Mouse (Mus musculus) frontal cortex, postnatal 25 days (tissue): ENCODE data around the gene Ndfip2.

Experiments
- DNase-seq, 2 experiments: peaks; one replicate each; pipeline ENCODE4 v3.0.0; 2022; ENCODE audit warnings: low spot score in 2 of 2

Ndfip2 gene

DNA sequence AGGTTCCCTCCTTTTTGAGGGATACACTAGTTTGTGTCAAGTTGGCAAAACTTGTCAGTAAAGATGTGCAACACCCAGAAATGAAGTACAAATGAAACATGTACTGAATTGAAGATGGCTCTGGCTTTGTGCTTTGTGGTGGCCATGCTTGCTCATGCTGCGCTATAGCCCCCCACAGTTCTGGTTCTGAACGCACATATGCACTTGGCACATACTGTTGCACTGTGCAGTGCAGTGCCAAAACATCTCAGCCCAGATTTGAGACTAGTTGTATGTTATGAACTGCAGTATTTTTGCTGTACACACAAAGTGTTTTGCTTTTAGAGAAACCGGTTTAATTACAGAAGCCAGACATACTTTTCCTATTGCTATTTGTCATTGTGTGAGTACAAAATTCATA lies 25.7 kb downstream of the Ndfip2 start:
- DNase-seq: no peak

DNA sequence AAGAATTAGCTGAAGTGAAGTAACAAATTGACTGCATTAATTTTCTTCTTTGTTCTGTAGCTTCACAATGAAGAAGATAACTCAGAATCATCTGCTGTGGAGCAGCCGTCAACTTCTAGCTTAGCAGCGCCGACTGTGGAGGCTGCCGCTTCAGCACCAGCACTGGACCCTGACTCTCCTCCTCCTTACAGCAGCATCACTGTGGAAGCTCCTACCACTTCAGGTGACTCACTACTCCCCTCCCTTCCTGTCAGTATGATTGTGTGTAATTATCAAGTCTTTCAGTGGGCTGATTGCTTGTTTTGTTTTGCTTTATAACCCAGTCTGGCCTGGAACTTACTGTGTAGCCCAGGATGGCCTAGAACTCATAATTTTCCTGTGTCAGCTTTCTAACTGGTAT lies 29.2 kb downstream of the Ndfip2 start:
- no peak for DNase-seq

DNA sequence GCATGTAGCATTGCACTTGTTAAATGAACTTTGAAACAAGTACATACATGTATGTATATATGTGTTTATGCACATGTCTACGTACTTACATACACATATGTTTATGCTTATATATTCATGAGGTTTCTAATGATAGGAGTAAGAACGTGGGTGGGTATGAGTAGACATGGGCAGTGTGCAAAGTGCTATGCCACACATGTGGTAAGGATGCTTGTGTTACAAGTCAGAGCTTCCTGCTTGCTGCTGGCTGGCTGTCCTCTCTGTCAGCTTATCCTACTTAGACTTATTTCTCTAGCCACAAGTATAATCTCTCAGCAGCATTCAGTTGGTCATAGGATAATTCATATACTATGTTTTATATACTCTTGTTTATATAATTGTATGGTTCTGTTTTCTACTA lies 29.6 kb downstream of the Ndfip2 start:
- DNase-seq: no peak

DNA sequence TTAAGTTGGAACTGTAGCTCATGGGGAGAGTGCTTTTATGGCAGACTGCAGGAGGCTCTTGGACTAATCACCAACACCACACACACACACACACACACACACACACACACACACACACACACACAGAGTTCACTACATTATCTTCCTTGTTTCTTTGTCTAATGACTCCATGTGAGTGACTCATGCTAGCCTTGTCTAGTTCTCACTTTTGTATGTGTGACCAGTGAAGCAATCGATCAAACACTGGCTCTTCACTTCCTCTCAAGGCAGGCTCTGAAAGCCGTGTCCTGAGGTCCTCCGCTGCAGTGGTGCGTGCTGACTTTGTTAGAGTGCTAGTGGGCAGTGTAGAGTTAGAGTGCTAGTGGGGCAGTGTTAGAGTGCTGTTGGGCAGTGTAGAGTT lies 30.2 kb downstream of the Ndfip2 start:
- no peak for DNase-seq

DNA sequence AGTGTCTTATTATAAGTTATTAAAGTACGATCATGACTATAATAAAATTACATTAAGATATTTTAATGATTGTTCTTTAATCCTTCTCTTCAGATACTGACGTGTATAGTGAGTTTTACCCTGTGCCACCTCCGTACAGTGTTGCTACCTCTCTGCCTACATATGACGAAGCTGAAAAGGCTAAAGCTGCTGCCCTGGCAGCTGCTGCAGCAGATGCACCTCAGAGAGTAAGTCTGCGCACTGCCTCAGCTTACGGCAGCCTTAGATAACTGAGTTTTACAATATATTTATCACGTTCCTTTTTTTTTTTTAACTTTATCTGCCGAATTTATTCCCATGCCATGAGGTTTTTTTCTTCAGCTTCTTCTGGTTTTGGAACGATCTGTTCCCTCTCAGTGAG lies 33.8 kb downstream of the Ndfip2 start:
- DNase-seq: no peak

DNA sequence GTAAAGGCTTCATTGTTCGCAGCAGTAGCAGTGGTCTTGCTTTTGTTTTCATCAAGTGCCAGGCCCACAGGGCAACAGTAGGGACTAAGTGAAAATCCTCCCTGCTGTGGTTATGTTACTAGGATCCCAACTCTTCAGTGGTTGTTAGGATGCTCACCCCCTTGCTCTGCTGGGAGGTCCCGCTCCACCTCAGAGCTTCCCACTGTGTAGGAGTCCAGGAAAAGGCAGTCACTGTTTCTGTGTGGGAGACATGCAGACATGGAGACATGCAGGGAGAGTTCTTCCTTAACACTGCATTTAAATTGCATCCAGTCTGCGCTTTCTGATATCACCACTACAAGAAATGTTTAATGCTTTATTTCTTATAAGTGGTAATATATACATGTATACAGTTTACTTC lies 35.4 kb downstream of the Ndfip2 start:
- no peak for DNase-seq

DNA sequence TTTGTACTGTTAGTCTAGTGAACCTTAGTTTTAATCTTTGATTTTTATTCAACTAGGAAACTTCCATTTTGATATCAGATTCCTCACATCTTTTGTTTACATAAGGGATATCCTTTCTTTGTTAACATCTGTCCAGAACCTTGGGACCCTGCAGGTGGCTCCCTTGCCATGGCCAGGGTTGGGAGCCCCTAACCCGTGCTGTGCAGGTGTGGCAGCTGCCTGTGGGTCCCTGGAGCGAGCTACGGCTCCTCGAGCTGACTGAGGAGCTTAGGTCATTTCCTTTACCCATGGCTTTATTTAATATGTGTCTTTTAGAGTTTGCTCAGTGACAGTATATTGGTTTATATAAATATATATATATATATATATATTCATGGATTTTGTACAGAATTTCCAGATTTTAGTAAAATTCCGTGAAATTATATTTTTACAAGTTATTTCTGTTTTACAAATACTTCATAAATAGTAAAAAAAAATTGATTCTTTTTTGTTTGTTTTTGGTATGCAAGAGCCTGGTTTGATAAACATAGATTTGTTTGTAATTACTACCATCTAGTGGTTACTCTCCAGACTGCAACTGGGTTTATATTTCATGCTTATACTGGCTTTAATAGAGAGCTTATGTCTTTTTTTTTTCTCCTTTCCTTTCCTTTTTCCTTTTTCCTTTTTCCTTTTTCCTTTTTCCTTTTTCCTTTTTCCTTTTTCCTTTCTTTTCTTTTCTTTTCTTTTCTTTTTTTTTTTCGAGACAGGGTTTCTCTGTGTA lies 37.6 kb downstream of the Ndfip2 start:
- no peak for DNase-seq

DNA sequence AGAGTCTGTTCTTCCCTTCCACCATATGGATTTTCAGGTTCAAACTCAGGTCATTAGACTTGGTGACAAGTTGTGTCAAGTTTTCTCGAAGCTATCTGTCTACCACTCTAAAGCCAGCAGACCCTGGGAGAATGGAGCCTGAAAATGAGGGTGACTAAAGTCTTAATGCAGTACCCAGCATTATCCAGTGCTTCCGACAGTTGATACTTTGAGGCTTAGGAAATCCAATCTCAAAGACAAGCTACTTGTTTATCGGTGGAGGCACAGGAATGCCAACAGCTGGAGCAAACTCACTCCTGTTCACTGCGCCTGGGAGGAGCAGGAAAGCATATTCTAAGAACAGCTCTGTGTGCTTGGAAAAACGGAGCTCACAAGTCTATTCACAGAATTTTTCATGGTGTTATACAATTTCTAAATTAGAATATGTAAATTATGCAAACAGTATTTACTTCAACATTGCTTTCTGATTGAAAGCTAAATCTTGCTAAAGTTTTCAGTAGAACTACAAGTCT lies 41.4 kb downstream of the Ndfip2 start:
- no peak for DNase-seq

DNA sequence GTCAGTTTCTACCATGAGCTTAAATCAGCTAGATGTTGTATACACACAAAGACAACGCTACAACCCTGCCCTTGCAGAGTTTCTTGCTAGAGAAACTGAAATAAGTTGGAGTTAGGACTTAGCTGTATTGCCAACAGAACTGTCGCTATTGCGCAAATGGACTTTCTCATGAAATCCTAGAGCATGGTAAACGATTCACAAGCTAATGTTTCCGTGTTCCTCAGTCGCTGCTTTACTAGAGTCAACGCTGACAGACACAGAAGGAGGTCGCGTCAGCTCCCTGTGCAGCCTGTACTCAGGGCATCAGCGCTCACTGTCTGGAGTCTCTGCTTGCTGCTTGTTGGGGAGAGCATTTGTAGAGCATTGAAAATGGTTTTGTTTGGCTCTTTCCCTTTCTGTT lies 42.2 kb downstream of the Ndfip2 start:
- no peak for DNase-seq

DNA sequence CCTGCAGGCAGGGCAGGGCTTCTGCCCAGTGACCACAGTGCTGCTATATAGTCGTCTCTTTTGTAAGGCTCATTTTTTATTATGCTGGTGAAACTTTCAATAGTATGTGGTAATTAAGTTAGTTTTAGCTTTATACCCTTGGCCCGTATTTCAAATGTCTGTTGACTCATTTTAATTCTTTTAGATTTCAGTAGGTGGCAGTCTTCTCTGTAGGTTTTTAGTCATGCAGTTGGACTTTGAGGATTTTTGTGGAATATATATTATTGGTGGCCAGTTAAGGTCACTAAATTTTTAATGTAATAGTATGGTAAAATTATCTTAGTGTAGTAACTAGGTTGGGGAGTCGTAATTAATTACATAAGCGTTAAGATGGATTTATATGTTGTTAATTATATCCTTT lies 44.3 kb downstream of the Ndfip2 start:
- DNase-seq: no peak

DNA sequence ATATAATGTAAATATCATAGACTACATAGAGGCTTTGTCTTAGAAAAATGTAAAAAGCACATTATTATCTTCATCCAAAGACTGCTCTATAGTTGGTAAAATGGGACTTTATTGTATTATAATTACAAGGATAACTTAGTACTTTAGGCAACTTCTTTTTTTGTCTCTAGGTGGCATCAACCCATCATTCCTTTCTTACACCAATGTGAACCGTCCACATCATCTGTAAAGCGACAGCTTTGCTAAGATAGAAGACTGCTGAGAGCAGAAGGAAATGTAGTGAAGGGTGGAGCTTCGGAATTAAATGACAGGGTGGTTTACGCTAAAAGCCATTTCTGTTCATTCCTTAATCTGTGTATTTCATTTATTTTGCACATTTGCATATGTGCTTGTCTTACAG lies 49.3 kb downstream of the Ndfip2 start:
- DNase-seq: no peak

DNA sequence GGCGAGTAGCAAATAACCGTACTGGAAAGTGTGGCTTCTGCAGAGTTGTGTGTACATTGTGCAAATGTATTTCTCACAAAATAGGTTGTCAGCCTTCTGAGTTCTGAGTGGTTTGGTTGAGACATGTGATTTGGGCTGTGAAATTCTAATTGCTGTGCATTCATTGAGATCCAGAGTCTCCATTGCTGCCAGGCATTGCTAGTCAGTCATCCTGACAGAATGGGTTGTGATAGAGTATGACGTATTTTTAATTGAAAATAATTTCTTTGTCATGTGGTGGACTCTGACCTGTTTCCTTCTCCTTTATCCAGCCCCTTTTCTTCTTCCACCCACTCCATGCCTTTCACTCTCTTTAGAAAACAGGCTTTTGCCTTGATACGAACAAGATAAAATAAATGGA lies 54.0 kb downstream of the Ndfip2 start:
- no peak for DNase-seq

DNA sequence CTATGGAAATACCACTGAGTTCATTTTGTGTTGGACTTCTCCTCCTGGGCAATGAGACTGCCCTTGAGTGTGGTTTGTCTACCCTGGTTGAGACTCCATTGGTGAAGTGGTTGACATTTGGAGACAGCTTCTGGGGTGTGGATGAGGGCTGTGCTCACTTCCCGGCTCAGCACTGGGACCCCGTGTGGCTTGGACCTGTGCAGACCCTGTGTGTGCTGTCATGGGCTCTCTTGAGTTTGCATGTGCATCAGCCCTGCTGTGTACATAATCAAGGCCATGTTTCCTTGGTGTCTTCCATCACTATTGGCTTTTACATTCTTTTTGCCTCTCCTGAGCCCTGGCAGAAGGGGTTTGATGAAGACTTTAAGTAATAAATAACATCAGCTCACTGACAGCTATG lies 54.6 kb downstream of the Ndfip2 start:
- DNase-seq: no peak

DNA sequence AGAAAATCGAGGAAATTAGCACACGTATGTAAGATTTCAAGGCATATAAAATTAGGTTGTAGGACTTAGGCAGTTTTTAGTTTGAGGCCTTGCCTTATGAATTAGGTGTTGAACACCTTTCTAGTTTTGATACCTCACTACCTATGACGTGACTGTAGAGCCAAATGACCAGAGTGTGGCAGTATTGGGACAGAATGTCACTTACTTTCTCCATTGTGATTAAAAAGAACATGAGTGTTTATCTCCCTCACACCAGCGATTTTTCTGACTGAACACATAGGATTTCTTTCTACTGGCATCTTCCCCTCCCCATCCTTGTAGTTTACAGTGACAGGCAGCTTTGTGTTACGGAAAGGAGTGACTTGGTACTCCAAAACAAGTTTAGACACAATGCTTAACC lies 55.5 kb downstream of the Ndfip2 start:
- DNase-seq: no peak

DNA sequence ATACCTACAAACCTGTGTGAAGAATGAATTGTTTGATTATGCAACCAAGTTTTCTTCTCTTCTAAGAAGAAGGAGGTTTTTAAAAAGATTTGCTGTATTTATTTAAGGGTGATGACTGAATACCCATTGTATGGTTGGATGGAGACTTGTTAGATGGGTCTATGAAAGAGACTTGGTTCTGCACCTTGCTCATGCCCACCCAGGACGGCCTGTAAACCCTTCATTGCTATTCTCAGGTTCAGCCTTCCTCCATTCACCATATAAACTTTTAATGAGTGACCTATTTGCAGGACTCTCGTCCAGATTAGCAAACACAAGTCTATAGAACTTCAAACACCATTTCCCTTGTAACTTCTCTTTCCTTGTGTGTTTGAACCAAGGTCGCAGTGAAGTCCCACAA lies 63.3 kb downstream of the Ndfip2 start:
- no peak for DNase-seq

DNA sequence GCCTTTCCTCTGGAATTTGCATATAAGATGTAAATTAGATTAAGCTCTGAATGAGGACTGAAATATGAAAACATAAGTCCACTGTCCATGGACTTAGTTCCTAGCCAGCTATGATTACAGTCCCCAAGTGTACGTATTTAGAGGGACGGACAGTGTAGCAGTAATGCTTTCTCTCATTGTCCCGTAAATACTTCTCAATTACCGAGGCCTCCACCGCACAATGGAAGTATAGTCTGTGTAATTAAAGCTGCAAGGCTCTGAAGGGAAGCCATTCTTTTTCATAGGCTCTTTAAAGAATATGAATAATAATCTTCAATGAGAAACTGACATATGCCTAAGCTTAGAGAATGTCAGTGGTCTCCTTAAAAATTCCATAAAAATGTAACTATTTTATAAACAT lies 64.5 kb downstream of the Ndfip2 start:
- no peak for DNase-seq

DNA sequence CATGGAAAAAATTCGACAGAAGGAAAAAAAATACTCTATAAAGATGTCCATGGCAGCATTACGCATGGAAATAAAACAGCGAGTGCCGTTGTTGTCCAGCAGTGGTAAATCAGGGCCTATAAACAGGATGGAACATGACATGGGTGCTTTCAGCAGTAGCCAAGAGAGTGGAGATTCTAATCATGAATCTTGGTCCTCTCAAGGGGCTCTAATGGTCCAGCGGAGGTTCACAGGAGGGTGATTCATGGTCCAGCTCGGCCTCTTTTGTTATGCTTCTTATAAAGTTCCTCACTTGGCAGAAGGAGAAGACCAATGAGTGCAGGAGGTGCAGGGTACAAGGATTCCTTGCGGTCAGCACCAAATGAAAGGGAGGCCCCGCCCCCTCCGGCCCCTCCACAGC lies 65.1 kb downstream of the Ndfip2 start:
- no peak for DNase-seq

DNA sequence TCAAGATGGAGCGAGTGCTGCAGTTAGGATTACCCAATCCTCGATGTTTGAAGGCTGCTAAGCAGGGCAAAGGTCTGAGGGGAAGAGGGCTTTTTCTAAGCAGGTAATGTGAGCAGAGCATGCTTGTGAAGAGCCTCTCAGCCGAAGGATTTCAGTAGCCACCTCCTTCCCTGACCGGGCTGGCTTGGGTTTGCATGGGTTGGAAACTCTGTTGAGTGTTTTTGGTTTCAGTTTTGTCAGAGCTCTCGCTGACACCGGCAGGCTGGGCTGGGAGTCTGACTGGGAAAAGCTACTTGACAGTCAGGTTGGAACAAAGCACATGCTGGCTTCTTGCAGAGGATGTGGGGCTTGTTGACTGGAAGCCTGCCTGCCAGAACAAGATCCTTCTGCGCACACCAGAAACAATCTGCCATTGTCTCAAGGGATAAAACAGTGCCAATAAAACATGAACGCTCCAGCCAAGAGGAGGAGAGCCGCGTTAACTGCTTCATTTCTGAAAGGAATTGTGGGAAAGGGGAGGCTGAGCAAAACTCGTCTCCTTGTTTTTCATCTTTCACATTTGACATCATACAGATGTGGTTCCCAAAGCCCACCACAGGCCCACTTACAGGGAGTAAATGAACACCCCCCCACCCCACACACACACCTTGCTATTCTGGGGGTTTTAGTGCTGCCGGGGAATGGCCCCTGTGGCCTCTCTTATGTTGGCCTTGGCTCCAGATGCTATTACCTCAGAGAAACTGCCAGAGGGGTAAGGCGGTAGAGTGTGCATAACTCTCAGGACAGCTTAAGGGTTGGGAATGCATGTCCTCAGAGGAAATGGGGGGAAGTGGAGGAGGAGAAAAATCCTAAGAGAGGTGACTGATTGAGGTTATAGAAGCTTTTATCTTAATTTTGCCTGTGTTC lies 70.3 kb downstream of the Ndfip2 start:
- peak; percentile 43 to 51 for DNase-seq

DNA sequence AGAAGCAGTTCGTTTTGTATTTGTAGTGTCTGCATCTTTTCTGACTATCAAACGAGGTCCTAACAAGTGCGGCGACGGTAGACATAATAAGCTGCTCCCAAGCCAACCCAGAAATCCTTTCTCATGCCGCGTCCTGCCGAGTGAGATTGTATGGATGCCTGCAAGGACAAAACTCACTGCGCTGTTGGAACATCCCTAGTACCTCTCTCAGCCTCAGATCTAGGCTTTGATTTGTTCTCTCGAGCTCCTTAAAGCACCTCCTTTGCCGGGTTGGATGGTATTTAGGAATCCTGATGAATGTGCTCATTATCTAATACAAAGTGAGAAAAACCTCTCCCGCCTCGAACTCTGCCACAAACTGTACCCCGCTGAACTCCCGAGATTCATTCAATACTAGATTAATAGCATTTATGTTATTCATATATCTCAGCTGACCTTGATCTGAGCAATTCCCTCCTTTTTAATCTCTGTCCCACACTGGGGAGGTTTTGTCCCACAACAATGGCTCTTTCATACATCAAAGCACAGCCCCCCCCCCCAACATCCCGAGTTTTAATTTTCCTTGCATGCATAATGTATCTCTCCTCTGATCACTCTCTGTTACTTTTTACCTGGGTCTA lies 75.2 kb downstream of the Ndfip2 start:
- peak; percentile 38 to 40 for DNase-seq

DNA sequence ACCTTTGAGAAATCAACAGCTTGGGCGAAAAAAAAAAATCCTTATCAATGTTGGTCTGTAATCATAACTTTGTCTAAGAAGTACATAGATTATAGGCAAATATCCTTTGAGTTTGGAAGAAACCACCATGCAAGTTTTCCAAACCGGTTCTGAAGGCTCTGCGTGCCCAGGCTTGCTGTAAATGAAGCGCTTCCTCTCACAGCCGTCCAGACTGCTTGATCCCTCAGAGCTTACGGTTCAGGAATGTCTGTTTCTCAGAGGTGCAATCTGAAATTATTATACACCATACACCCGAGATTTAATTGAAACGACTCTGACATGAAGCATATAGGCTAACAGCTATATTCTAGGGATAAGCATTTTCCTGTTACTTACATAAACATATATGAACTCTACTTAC lies 83.4 kb downstream of the Ndfip2 start:
- no peak for DNase-seq

DNA sequence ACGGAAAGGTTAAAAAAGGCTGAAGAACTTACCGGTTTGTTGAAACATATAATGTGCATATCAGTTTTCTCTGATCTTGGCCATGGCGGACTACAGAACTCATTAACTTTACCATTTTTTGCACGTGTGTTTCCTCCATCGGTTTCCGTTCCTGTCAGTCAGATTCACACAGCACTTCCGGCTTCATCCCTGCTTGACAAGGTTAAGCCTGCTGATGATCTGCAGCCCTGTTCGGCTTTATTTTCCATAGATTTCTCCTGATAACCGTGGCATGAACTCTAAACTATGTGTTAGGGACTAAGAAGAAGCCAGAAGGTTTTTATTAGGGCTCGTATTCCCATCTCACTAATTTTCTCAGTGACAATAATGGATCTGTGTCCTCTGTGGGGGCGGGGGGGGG lies 95.7 kb downstream of the Ndfip2 start:
- DNase-seq: no peak
